Mouse (Mus musculus): ENCODE data around the gene Cnp.

GRCm38 (mm10) chr11:100595533-100595932, 20.8 kb downstream of the Cnp start:
- TF ChIP-seq TCF12 (IDR thresholded peaks at IDR 0.05; ENCODE audit: low read depth, low read length) (no peak), POLR2A (IDR thresholded peaks at IDR 0.05; ENCODE audit: control insufficient read depth in 1 of 2, insufficient read depth in 1 of 2, low read depth in 1 of 2, low read length in 2 of 2, poor library complexity in 1 of 2) (no peak), ZNF384 (IDR thresholded peaks at IDR 0.05; ENCODE audit: low read depth, low read length) (no peak), CTCF (IDR thresholded peaks at IDR 0.05 in 2 of 3, conservative IDR thresholded peaks at IDR 0.05 in 1 of 3; ENCODE audit: control insufficient read depth in 1 of 3, insufficient read depth in 1 of 3, low read depth in 2 of 3, low read length in 3 of 3, poor library complexity in 1 of 3, severe bottlenecking in 1 of 3) (no peak), HCFC1 (IDR thresholded peaks at IDR 0.05; ENCODE audit: low read depth, low read length) (no peak), TBP (IDR thresholded peaks at IDR 0.05; ENCODE audit: low read depth, low read length) (no peak), USF1 (IDR thresholded peaks at IDR 0.05; ENCODE audit: low read depth, low read length) (no peak), ZC3H11A (IDR thresholded peaks at IDR 0.05; ENCODE audit: low read depth, low read length) (no peak), EP300 (IDR thresholded peaks at IDR 0.05; ENCODE audit: low read depth in 1 of 2, low read length in 2 of 2) (no peak)

All from MEL (cell line).